Mouse (Mus musculus): ENCODE measurements around the gene Flywch1.

Flywch1 gene

DNA sequence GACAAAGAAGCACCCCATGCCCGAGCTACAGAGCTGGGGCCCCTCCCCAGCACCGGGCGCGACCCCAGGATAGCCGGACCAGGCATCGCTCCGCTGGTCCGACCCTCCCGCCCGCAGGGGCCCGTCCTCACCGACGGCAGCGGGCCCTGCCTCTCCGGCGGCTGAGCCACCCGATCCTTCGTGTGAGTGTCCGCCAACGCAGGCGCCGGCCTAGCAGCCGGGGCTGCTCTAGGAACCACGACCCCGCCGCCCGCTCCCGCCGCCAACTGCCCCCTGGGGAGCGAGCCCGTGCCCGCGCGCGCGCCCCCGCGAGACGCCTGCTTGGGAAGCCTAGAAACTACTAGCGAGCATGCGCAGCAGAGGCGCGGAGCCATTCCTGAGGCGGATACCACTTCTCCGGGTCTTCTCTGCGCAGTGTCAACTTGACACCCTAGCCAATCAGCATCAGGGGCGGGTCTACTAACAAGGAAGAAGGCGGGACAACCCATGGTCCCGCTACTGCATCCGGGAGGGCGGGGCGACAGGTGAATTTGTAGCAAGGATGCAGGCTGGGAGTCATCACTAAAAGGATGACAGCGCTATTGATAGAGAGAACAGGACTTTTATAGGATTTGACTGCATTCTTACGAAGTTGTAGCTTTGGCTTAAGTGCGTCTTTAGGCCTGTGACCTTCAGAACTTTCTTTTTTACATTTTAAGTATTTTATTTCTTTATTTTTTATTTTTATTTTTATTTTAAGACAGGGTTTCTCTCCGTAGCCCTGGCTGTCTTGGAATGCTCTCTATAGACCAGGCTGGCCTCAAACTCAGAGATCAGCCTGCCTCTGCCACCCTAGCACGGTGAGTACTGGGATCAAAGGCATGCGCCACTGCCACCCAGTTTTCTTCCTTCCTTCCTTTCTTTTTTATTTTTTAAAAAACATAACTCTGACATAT is at the start of gene Flywch1:
Gene Flywch1 (minus strand): TSS at position 319 of the 935 bp plus-strand sequence.
- DNase-seq (ENCODE audit: inconsistent ontology term) = peak; percentile 97

DNA sequence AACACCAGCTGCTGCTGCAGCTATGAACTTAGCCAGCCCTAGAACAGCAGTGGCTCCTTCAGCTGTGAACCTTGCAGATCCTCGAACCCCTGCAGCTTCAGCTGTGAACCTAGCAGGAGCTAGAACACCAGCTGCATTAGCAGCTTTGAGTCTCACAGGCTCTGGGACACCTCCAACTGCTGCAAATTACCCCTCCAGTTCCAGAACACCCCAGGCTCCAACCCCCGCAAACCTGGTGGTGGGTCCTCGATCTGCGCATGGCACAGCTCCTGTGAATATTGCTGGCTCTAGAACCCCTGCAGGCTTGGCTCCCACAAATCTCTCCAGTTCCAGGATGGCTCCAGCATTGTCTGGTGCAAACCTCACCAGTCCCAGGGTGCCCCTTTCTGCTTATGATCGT is 49.3 kb upstream of the Flywch1 start:
- DNase-seq (ENCODE audit: inconsistent ontology term) = no peak

DNA sequence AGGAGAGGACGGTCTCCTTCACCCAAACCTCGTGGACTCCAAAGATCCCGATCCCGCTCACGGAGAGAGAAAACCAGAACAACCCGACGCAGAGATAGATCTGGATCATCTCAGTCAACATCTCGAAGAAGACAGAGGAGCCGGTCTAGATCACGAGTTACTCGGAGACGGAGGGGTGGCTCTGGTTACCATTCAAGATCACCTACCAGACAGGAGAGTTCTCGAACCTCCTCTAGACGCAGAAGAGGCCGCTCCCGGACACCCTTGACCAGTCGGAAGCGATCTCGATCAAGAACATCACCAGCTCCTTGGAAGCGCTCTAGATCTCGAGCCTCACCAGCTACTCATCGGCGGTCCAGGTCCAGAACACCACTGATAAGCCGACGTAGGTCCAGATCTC is 47.8 kb upstream of the Flywch1 start:
- no peak for DNase-seq (ENCODE audit: inconsistent ontology term)

DNA sequence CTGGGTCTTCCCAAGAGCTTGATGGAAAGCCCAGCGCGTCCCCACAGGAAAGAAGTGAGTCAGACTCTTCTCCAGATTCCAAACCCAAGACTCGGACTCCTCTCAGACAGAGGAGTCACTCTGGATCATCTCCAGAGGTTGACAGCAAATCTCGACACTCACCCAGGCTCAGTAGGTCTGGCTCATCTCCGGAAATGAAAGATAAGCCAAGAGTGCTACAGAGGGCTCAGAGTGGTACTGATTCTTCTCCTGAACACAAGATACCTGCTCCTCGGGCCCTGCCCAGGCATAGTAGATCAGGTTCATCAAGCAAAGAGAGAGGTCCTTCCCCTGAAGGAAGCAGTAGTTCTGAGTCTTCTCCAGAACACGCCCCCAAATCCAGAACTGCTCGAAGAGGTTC is 47.2 kb upstream of the Flywch1 start:
- DNase-seq (ENCODE audit: inconsistent ontology term) = no peak

- DNase-seq (ENCODE audit: inconsistent ontology term) = no peak
These were observed 44.2 kb upstream of the Flywch1 start for GRCm38 (mm10) chr17:23815641-23816040.

- DNase-seq (ENCODE audit: inconsistent ontology term) = no peak
These were observed 36.5 kb upstream of the Flywch1 start for GRCm38 (mm10) chr17:23807918-23808317.

DNA sequence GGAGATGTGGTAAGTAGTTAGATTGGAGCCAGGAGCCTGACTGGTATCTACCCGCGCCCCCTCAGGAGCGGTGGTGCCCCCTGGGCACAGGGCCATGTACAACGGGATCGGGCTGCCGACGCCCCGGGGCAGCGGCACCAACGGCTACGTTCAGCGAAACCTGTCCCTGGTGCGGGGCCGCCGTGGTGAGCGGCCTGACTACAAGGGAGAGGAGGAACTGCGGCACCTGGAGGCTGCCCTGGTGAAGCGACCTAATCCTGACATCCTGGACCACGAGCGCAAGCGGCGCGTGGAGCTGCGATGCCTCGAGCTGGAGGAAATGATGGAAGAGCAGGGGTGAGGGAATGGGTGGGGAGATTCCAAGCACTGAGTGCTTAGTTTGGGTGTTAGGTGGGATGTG is 35.5 kb upstream of the Flywch1 start:
- DNase-seq (ENCODE audit: inconsistent ontology term) = no peak

DNA sequence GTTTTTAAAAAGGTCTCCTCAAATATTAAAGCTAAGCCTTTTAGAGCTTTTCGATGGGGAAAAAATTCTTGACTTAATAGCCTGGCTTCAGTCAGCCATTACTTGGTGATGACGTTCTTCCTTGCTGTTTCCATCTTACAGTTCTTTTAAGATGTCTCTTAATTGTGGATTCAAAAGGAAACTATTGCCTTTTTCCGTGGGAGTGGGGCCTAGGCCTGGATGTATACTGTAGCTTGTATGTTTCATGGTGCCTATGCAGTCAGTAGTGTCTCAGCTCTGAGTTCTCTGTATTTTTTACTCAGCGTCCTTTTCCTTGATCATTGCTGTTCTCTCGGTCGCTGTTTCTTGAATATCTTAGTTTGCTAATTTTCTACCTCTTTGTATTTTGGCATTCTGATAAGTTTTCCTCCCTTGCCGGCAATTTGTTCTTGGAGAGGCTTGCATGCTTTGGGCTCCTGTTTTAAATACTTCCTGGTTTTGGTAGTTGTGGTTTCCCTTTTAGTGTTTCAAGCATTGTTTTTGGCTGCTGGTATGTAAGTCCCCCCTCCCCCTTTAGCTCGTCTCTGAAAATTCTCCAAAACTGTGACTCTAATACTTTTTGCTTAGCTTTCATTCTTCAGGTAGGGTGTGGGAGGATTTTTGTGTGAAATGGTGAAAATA is 33.2 kb upstream of the Flywch1 start:
- DNase-seq (ENCODE audit: inconsistent ontology term) = peak; percentile 65

DNA sequence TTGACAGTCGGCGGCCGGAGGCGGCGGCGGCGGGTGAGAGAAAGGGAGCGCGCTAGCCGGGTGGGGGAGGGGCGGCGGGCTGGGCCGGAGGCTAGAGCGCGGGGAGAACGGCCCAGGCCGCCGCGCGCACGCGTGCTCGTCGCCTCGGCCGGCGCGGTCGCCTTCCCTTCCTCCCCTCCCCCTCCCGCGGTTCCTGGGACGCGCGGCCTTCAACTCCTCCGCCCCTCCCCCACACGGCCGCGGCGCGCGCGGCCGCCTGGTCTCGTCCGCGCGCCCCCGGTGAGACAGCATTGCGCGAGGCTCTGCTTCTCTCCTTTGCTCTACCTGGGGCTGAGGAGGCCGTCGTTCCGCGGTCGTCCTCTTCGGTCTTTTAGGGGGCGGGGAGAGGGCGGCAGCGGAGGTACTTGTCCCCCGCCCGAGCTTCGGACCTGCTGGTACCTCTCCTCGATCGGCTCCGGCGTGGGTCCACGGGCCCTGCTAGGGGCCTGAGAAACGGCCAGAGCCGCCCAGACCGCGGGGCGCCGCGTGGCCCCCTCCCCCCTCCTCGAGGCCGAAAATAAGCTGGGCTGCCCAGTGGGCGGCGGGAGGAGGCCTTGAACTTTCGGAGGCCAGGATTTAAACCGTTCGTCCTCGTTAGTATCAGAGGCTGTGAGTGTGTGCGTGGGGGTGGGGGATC is 32.1 kb upstream of the Flywch1 start:
- peak; percentile 92 for DNase-seq (ENCODE audit: inconsistent ontology term)

DNA sequence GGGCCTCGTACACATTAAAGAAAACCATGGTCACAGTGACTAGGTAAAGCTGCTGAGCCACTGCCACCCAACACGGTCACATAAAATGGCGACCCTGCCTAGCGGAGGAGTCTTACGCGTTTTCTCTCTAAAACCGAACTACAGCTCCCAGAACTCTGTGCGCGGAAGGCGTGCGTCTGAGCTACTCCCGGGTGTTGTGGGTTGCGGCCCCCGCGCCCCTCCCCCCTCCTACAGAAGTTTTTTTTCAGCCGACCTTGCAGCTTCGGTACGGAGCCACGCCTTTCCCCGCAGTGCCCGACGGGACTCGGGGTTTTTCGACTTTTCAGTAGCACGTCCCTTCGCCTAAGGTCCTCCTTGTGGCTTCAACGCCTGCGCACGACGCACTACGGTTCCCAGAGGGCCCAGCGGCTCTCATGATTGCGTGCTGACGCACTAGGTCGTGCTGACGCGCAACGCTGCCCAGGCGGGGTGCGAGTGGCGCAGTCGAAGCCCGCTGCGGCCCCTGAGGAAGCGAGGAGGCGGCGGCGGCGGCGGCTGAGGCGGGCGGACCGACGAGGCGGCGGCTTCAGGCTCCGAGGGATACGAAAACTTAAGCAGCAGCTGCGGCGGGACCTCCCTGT is 31.5 kb upstream of the Flywch1 start:
- peak; percentile 100 for DNase-seq (ENCODE audit: inconsistent ontology term)

DNA sequence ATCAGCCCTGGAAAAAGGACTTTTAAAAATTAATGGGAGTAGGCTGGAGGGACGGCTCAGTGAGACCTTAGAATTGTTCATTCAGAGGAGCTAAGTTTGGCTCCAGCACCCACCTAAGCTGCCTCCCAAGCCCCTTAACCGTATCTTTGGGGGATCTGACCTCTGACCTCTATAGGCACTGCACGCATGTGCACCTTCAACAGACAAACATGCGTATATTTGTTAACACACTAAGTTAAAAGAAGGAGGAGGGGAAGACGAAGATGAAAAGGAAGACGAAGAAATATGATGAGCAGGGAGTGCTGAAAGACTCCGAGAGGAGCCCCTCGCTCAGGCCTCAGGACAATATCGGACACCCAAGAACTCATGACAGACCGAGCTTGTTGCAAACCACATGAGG is 30.2 kb upstream of the Flywch1 start:
- DNase-seq (ENCODE audit: inconsistent ontology term) = no peak

DNA sequence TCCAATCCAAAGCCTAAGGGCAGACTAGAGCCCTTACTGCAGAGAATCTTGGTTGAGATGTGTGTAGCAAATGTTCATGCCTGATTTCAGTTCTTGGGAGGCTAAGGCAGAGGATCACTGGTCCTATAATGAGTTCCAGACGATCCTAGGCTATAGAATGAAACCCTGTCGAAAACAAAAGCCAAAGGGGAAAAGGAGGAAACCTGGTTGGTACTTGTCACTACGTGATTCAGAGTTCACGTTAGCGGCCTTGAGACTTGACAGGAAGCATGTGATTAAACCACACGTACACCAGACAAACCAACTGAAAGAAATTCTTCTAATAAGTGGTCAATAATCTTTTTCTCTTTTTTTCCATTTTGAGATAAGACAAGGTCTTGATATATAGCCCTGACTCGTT is 25.9 kb upstream of the Flywch1 start:
- no peak for DNase-seq (ENCODE audit: inconsistent ontology term)

DNA sequence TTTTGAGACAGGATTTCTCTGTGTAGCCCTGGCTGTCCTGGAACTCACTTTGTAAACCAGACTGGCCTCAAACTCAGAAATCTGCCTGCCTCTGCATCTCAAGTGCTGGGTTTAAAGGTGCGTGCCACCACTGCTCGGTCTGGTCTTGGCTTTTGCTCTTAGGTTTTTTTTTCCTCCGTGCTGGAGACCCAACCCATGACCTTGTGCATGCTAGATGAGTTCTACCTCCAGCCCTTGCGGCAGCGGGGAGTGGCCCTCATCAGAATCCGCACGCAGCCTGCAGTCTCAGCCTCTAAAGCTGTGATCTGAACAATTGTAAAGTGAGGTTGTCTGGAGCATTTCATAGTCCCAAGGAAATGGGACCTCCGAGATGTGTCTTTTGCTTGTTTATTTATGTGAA is 23.9 kb upstream of the Flywch1 start:
- no peak for DNase-seq (ENCODE audit: inconsistent ontology term)

DNA sequence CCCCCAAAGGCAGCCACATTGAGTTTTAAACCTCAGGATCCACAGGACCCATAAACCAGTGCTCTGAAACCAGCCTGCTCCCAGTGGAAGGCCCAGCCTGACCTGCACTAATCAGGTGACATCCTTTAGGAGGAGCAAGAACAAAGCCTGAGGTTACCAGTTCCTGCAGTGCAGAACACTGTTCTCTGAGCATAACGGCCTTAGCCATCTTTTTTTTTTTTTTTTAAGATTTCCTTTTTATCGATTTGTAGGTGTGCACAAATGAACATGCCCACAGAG is 19.6 kb upstream of the Flywch1 start:
- no peak for DNase-seq (ENCODE audit: inconsistent ontology term)

- peak; percentile 64 for DNase-seq (ENCODE audit: inconsistent ontology term)
These were observed 19.1 kb upstream of the Flywch1 start, which contains the start of gene Srrm2 for GRCm38 (mm10) chr17:23790269-23791078. Gene Srrm2 (plus strand): TSS chr17:23790532.

GRCm38 (mm10) chr17:23789749-23790268 is 18.4 kb upstream of the Flywch1 start:
- DNase-seq (ENCODE audit: inconsistent ontology term) = no peak

- DNase-seq (ENCODE audit: inconsistent ontology term) = no peak
These were observed 17.6 kb upstream of the Flywch1 start for GRCm38 (mm10) chr17:23788973-23789372.

DNA sequence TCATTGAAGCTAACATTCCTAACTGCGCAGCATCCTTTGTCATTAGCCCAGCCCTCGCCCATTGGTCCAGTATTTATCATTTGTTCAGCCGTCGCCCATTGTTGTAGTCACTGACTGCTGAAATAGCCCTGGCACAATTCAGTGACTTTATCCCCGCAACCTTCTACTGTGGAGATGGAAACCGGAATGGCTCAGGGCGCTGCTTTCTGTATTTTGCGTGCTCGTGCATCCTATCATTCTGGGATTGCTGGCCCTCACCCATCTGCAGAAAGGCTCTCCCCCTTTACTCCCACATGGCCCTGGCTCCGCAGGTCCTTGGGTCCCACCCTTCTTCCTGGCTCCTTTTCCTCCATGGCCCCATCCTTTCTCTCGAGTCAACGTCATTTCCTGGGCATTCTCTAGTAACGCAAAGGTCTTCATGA is 15.1 kb upstream of the Flywch1 start:
- no peak for DNase-seq (ENCODE audit: inconsistent ontology term)

DNA sequence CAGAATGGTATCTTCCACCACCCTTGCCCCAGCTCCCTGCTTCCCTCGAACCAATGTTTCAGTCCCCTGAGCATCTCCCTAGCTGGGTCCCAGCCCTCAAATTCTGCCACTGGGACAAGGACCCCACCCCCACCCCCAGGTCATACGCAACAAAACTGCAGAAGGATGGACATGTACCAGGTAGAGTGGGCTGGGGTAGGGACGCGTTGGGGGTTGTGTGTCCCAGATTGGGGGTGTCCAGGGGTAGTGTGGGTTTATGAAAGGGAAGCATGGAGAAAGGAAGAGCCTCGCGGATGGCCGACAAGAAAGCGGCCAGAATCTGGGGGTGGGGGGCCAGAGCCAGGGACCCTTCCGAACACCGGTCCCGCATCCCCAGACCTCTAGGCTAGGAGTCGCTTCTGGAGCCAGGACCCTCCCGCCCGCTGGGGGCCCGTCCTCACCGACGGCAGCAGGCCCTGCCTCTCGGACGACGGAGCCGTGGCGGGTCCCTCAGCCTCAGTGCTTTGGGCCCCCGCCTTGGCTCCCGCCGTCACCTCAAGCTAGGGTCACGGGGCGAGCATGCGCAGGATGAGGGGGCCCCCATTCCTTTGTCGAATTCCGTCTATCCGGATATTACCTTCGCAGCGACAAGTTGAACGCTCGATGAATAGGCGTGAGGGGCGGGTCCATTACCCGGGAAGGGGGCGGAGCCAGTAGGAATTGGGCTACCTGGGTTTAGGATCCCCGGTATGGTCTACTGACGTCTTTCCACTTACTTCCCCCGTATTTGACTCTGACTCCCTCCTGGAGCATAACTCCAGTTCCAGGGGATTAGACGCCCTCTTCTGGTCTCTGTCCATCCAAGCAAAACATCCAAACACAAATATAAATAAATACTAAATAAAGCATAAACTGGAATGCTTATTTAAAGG is 14.4 kb upstream of the Flywch1 start, which contains the start of gene Flywch2:
Gene Flywch2 (minus strand): TSS at position 521 of the 911 bp plus-strand sequence.
- peak; percentile 81 for DNase-seq (ENCODE audit: inconsistent ontology term)

GRCm38 (mm10) chr17:23783352-23783751 is 11.9 kb upstream of the Flywch1 start:
- DNase-seq (ENCODE audit: inconsistent ontology term) = no peak
